In genomic region chr10:42855250-42855649, GRCm38 (mm10) we compare ENCODE assay signal across 12 mouse cellular contexts. TPM values are rescaled to one million over a fixed set of nuclear protein-coding genes. Genes with fewer than 3 reads are reported as not detected.
DNase-seq lines count a peak whose midpoint lies in the region; ATAC-seq and TF ChIP-seq lines count a peak whose summit lies in the region.
"Had no signal": no experiment of that assay in that cellular context is flagged by ENCODE, and none has a peak within 500 bp of the region (broad histone marks: within the 10 kb centered on the region; RNA-seq: fewer than 3 reads in every experiment).

No protein-coding gene starts in this region.

- DNase-seq in intestine, embryonic 14.5 days (ENCODE audit: low spot score) = peak; percentile 64
- peak; percentile 61 for DNase-seq in heart, adult 8-10 months (ENCODE audit: low spot score)
- DNase-seq in lung, postnatal 4 days = peak; percentile 59 to 63
- no peak for DNase-seq in urinary bladder, adult 18-20 months (ENCODE audit: low spot score in 2 of 2)
- DNase-seq in cerebellum, postnatal 14 days = no peak
- DNase-seq in urinary bladder, postnatal 4 days (ENCODE audit: low spot score in 2 of 2) = no peak
- DNase-seq: cerebellum, adult 11-12 months; liver, embryonic 13.5 days had no signal

- H3K9ac ChIP-seq in intestine, embryonic 14.5 days (ENCODE audit: low read length) = no peak overlapping the region
- H3K9ac ChIP-seq in intestine, postnatal 0 days (ENCODE audit: low read depth, low read length) = no peak overlapping the region
- no peak overlapping the region for H3K9ac ChIP-seq in kidney, embryonic 16.5 days (replicated peaks; ENCODE audit: low read length)
- H3K9ac ChIP-seq: liver, embryonic 13.5 days had no signal

- no peaks in the 10 kb centered on the region for H3K27me3 ChIP-seq in intestine, embryonic 14.5 days (replicated peaks; ENCODE audit: control insufficient read depth, insufficient read depth, low read length)
- no peaks in the 10 kb centered on the region for H3K27me3 ChIP-seq in intestine, postnatal 0 days (replicated peaks; ENCODE audit: control insufficient read depth, insufficient read depth, low read length)
- no peaks in the 10 kb centered on the region for H3K27me3 ChIP-seq in kidney, embryonic 16.5 days (ENCODE audit: insufficient read depth, low read length)
- H3K27me3 ChIP-seq: CH12.LX; liver, embryonic 13.5 days had no signal

- 14% methylated on average over 5 of the region's 5 CpGs for WGBS in intestine, embryonic 14.5 days
- 43% methylated on average over 5 of the region's 5 CpGs for WGBS in intestine, postnatal 0 days
- WGBS in kidney, embryonic 16.5 days = 34% methylated on average over 5 of the region's 5 CpGs

- H3K4me3 ChIP-seq in intestine, embryonic 14.5 days (ENCODE audit: low read depth, low read length) = no peak overlapping the region
- no peak overlapping the region for H3K4me3 ChIP-seq in intestine, postnatal 0 days (ENCODE audit: low read depth, low read length)
- no peak overlapping the region for H3K4me3 ChIP-seq in kidney, embryonic 16.5 days (ENCODE audit: low read length)
- H3K4me3 ChIP-seq: erythroblast, embryonic 14.5 days; liver, embryonic 13.5 days had no signal

- no peak overlapping the region for H3K4me2 ChIP-seq in intestine, embryonic 14.5 days (ENCODE audit: low read length)
- H3K4me2 ChIP-seq in intestine, postnatal 0 days (replicated peaks; ENCODE audit: low read depth) = no peak overlapping the region
- H3K4me2 ChIP-seq in kidney, embryonic 16.5 days (replicated peaks; ENCODE audit: low read depth, low read length) = no peak overlapping the region; the same call in 1 of the 2 replicates
- H3K4me2 ChIP-seq: liver, embryonic 13.5 days had no signal

- H3K36me3 ChIP-seq in intestine, embryonic 14.5 days (ENCODE audit: control insufficient read depth, insufficient read depth, low read length) = no peaks in the 10 kb centered on the region
- H3K36me3 ChIP-seq in intestine, postnatal 0 days (ENCODE audit: control insufficient read depth, insufficient read depth) = no peaks in the 10 kb centered on the region
- no peaks in the 10 kb centered on the region for H3K36me3 ChIP-seq in kidney, embryonic 16.5 days (ENCODE audit: insufficient read depth, low read length)
- H3K36me3 ChIP-seq: liver, embryonic 13.5 days had no signal

- peaks cover 14% of the 10 kb centered on the region; the same call in 1 of the 2 replicates for H3K4me1 ChIP-seq in intestine, embryonic 14.5 days (replicated peaks; ENCODE audit: control insufficient read depth, insufficient read depth, low read length)
- no peaks in the 10 kb centered on the region for H3K4me1 ChIP-seq in intestine, postnatal 0 days (replicated peaks; ENCODE audit: control insufficient read depth, insufficient read depth, low read length)
- peaks cover 9% of the 10 kb centered on the region; the same call in 1 of the 2 replicates for H3K4me1 ChIP-seq in kidney, embryonic 16.5 days (ENCODE audit: insufficient read depth, low read length)
- H3K4me1 ChIP-seq: liver, embryonic 13.5 days had no signal

- TF ChIP-seq CTCF in intestine, postnatal 0 days (IDR thresholded peaks at IDR 0.05; ENCODE audit: low read depth) = no peak

- no peaks in the 10 kb centered on the region for H3K9me3 ChIP-seq in intestine, embryonic 14.5 days (ENCODE audit: control insufficient read depth, low read length)
- H3K9me3 ChIP-seq in intestine, postnatal 0 days (ENCODE audit: control insufficient read depth) = no peaks in the 10 kb centered on the region
- H3K9me3 ChIP-seq in kidney, embryonic 16.5 days (ENCODE audit: low read length) = peaks cover 13% of the 10 kb centered on the region; the same call in 1 of the 2 replicates

- no peak for ATAC-seq in intestine, embryonic 14.5 days (replicated peaks; ENCODE audit: low FRiP score, low TSS enrichment, low read depth)
- ATAC-seq in intestine, postnatal 0 days = no peak
- 0 out of 2 replicates have a peak, but pooled peaks have one; percentile 17 for ATAC-seq in kidney, embryonic 16.5 days (ENCODE audit: low FRiP score, low TSS enrichment)

- peak overlapping the region; percentile 75 for H3K27ac ChIP-seq in intestine, embryonic 14.5 days (ENCODE audit: low read depth)
- H3K27ac ChIP-seq in intestine, postnatal 0 days (ENCODE audit: low read depth, low read length) = no peak overlapping the region; the same call in 1 of the 2 replicates
- H3K27ac ChIP-seq in kidney, embryonic 16.5 days (ENCODE audit: low read length) = peak overlapping the region; percentile 72
- H3K27ac ChIP-seq: liver, embryonic 13.5 days had no signal

RNA-seq across cellular contexts. Expression of gene Scml4, which starts 4.9 kb away (rescaled TPM):
- polyA plus RNA-seq in intestine, embryonic 14.5 days (2014; fragmentation: Nextera tagmentation; extraction: Ambion mirVana) = 19.4 and 22.3 TPM in 2 replicates
- 13.0 and 13.7 TPM in 2 replicates for polyA plus RNA-seq in intestine, postnatal 0 days (2015; fragmentation: Nextera tagmentation; extraction: Ambion mirVana)
- 1 to 10 TPM in 1 of 4 experiments, under 1 TPM in 3; 0.69 to 1.9 (median 0.80) TPM for total RNA-seq in heart, adult 8-10 months (2022)
- 1.7 and 1.8 TPM in 2 replicates for polyA plus RNA-seq in kidney, embryonic 16.5 days (2015; fragmentation: Nextera tagmentation; extraction: Ambion mirVana)
- polyA plus RNA-seq: erythroblast, embryonic 14.5 days had no signal

Comparison
In these comparisons a context has a peak if more than half of its experiments do, and no peak if none do; other contexts are left out.
1. DNase-seq: peak in intestine, embryonic 14.5 days (single experiment), heart, adult 8-10 months (single experiment) and lung, postnatal 4 days (2 of 2); none in urinary bladder, adult 18-20 months (0 of 2), cerebellum, postnatal 14 days (0 of 2) and urinary bladder, postnatal 4 days (0 of 2).